Mouse (Mus musculus): ENCODE results near the gene Gdf11. TPM values are rescaled to one million over a fixed set of nuclear protein-coding genes. Genes with fewer than 3 reads are reported as not detected.
A peak's percentile ranks its signal among the peaks of the same experiment; 100 is the strongest.

Gdf11 gene
- polyA plus RNA-seq, 1 experiment: not detected

GRCm38 (mm10) chr10:128920736-128921161, 29.2 kb upstream of the Gdf11 start:
- TF ChIP-seq POLR2A (IDR thresholded peaks at IDR 0.05; ENCODE audit: borderline replicate concordance, low read depth, low read length) (no peak), CTCF (IDR thresholded peaks at IDR 0.05; ENCODE audit: low read depth, low read length) (no peak)
- Histone ChIP-seq H3K4me1 (ENCODE audit: control insufficient read depth, insufficient read depth, low read length) (peaks cover 17% of the 10 kb centered on the region), H3K27ac (ENCODE audit: insufficient read depth, low read depth, low read length) (no peak overlapping the region), H3K4me3 (ENCODE audit: insufficient read depth, low read length) (no peak overlapping the region)

- Histone ChIP-seq H3K4me1 (ENCODE audit: control insufficient read depth, insufficient read depth, low read length) (peaks cover 17% of the 10 kb centered on the region), H3K27ac (ENCODE audit: insufficient read depth, low read depth, low read length) (no peak overlapping the region), H3K4me3 (ENCODE audit: insufficient read depth, low read length) (no peak overlapping the region)
- TF ChIP-seq POLR2A (IDR thresholded peaks at IDR 0.05; ENCODE audit: borderline replicate concordance, low read depth, low read length): no peak
- TF ChIP-seq CTCF (IDR thresholded peaks at IDR 0.05; ENCODE audit: low read depth, low read length): no peak
Measured at GRCm38 (mm10) chr10:128919966-128920365, 28.4 kb upstream of the Gdf11 start.

GRCm38 (mm10) chr10:128919203-128919631, 27.7 kb upstream of the Gdf11 start:
- no peak for TF ChIP-seq CTCF (IDR thresholded peaks at IDR 0.05; ENCODE audit: low read depth, low read length)
- no peak for TF ChIP-seq POLR2A (IDR thresholded peaks at IDR 0.05; ENCODE audit: borderline replicate concordance, low read depth, low read length)
- Histone ChIP-seq H3K27ac (ENCODE audit: insufficient read depth, low read depth, low read length) (0 out of 2 replicates have a peak overlapping the region, but pooled peaks have one; percentile 6), H3K4me3 (ENCODE audit: insufficient read depth, low read length) (no peak overlapping the region), H3K4me1 (ENCODE audit: control insufficient read depth, insufficient read depth, low read length) (peaks cover 15% of the 10 kb centered on the region)

GRCm38 (mm10) chr10:128918246-128918645, 26.7 kb upstream of the Gdf11 start:
- peaks cover 13% of the 10 kb centered on the region for H3K4me1 ChIP-seq (ENCODE audit: control insufficient read depth, insufficient read depth, low read length)
- TF ChIP-seq CTCF (IDR thresholded peaks at IDR 0.05; ENCODE audit: low read depth, low read length) (no peak), POLR2A (IDR thresholded peaks at IDR 0.05; ENCODE audit: borderline replicate concordance, low read depth, low read length) (no peak)

GRCm38 (mm10) chr10:128917400-128917799, 25.9 kb upstream of the Gdf11 start:
- H3K27ac ChIP-seq (ENCODE audit: insufficient read depth, low read depth, low read length): no peak overlapping the region
- TF ChIP-seq POLR2A (IDR thresholded peaks at IDR 0.05; ENCODE audit: borderline replicate concordance, low read depth, low read length) (no peak), CTCF (IDR thresholded peaks at IDR 0.05; ENCODE audit: low read depth, low read length) (no peak)
- peaks cover 13% of the 10 kb centered on the region for H3K4me1 ChIP-seq (ENCODE audit: control insufficient read depth, insufficient read depth, low read length)
- H3K4me3 ChIP-seq (ENCODE audit: insufficient read depth, low read length): no peak overlapping the region

More at GRCm38 (mm10) chr10:128918246-128918645, 26.7 kb upstream of the Gdf11 start:
- Histone ChIP-seq H3K27ac (ENCODE audit: insufficient read depth, low read depth, low read length) (no peak overlapping the region), H3K4me3 (ENCODE audit: insufficient read depth, low read length) (no peak overlapping the region)

GRCm38 (mm10) chr10:128916665-128917064, 25.1 kb upstream of the Gdf11 start:
- TF ChIP-seq CTCF (IDR thresholded peaks at IDR 0.05; ENCODE audit: low read depth, low read length): no peak
- no peak for TF ChIP-seq POLR2A (IDR thresholded peaks at IDR 0.05; ENCODE audit: borderline replicate concordance, low read depth, low read length)
- Histone ChIP-seq H3K4me1 (ENCODE audit: control insufficient read depth, insufficient read depth, low read length) (peaks cover 10% of the 10 kb centered on the region), H3K4me3 (ENCODE audit: insufficient read depth, low read length) (no peak overlapping the region), H3K27ac (ENCODE audit: insufficient read depth, low read depth, low read length) (no peak overlapping the region)

GRCm38 (mm10) chr10:128915550-128915949, 24.0 kb upstream of the Gdf11 start:
- TF ChIP-seq POLR2A (IDR thresholded peaks at IDR 0.05; ENCODE audit: borderline replicate concordance, low read depth, low read length) (no peak), CTCF (IDR thresholded peaks at IDR 0.05; ENCODE audit: low read depth, low read length) (no peak)
- Histone ChIP-seq H3K27ac (ENCODE audit: insufficient read depth, low read depth, low read length) (no peak overlapping the region), H3K4me1 (ENCODE audit: control insufficient read depth, insufficient read depth, low read length) (peaks cover 13% of the 10 kb centered on the region), H3K4me3 (ENCODE audit: insufficient read depth, low read length) (no peak overlapping the region)

GRCm38 (mm10) chr10:128913696-128914095, 22.2 kb upstream of the Gdf11 start:
- Histone ChIP-seq H3K4me1 (ENCODE audit: control insufficient read depth, insufficient read depth, low read length) (peaks cover 14% of the 10 kb centered on the region), H3K4me3 (ENCODE audit: insufficient read depth, low read length) (no peak overlapping the region), H3K27ac (ENCODE audit: insufficient read depth, low read depth, low read length) (no peak overlapping the region)
- TF ChIP-seq POLR2A (IDR thresholded peaks at IDR 0.05; ENCODE audit: borderline replicate concordance, low read depth, low read length) (no peak), CTCF (IDR thresholded peaks at IDR 0.05; ENCODE audit: low read depth, low read length) (no peak)

GRCm38 (mm10) chr10:128913219-128913618, 21.7 kb upstream of the Gdf11 start:
- no peak overlapping the region for H3K4me3 ChIP-seq (ENCODE audit: insufficient read depth, low read length)
- peaks cover 15% of the 10 kb centered on the region for H3K4me1 ChIP-seq (ENCODE audit: control insufficient read depth, insufficient read depth, low read length)
- no peak overlapping the region for H3K27ac ChIP-seq (ENCODE audit: insufficient read depth, low read depth, low read length)
- TF ChIP-seq POLR2A (IDR thresholded peaks at IDR 0.05; ENCODE audit: borderline replicate concordance, low read depth, low read length) (no peak), CTCF (IDR thresholded peaks at IDR 0.05; ENCODE audit: low read depth, low read length) (peak; percentile 88)

GRCm38 (mm10) chr10:128912791-128913190, 21.3 kb upstream of the Gdf11 start:
- Histone ChIP-seq H3K27ac (ENCODE audit: insufficient read depth, low read depth, low read length) (no peak overlapping the region), H3K4me1 (ENCODE audit: control insufficient read depth, insufficient read depth, low read length) (peaks cover 15% of the 10 kb centered on the region), H3K4me3 (ENCODE audit: insufficient read depth, low read length) (no peak overlapping the region)
- TF ChIP-seq POLR2A (IDR thresholded peaks at IDR 0.05; ENCODE audit: borderline replicate concordance, low read depth, low read length): no peak
- no peak for TF ChIP-seq CTCF (IDR thresholded peaks at IDR 0.05; ENCODE audit: low read depth, low read length)

All from bone marrow macrophage, adult 2 months (primary cell).